26 mouse cellular contexts compared by ENCODE assay signal in the genomic region with DNA sequence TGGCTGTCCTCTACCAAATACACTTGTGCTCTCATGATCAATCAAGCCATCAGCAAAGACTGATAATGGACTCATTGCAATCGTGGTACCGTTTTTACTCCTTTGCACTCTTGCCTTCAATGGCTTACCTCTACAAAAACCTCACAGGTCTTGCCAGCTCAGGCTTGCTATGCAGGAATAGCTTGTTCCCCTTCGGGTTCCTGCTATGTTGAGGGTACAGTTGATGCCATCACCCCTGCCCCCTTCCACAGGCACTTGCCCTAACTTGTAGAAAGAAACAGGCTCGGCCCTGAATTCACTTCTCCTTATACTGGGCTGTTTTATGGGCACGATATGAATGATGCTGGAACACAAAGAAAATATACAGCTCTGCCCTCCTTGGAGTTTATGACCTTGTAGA. TPM values are rescaled to one million over a fixed set of nuclear protein-coding genes. Genes with fewer than 3 reads are reported as not detected.
"Had no signal": no experiment of that assay in that cellular context is flagged by ENCODE, and none has a peak within 500 bp of the region (broad histone marks: within the 10 kb centered on the region; RNA-seq: fewer than 3 reads in every experiment).

No protein-coding gene starts in this region.

- H3K27me3 ChIP-seq: heart, embryonic 13.5 days; heart, embryonic 15.5 days; hindbrain, embryonic 13.5 days; hindbrain, embryonic 15.5 days; kidney, embryonic 15.5 days; limb, embryonic 12.5 days had no signal

- H3K27ac ChIP-seq: gastrocnemius, adult 2 months; heart, embryonic 13.5 days; heart, embryonic 15.5 days; hindbrain, embryonic 13.5 days; hindbrain, embryonic 15.5 days; hindbrain, postnatal 0 days; kidney, embryonic 15.5 days; kidney, postnatal 0 days; limb, embryonic 10.5 days; limb, embryonic 12.5 days had no signal

- H3K9ac ChIP-seq: heart, embryonic 13.5 days; heart, embryonic 15.5 days; hindbrain, embryonic 13.5 days; hindbrain, embryonic 15.5 days; kidney, embryonic 15.5 days; limb, embryonic 12.5 days had no signal

- DNase-seq: gastrocnemius, adult 2 months; gastrocnemius, postnatal 10 days; gastrocnemius, postnatal 25 days; heart, adult 18-20 months; heart, postnatal 14 days; heart, postnatal 36 days; kidney, adult 11 months; kidney, adult 2 months; kidney, adult 9 months; kidney, postnatal 14 days; kidney, postnatal 36 days; layer of hippocampus, adult 9-11 months; layer of hippocampus, postnatal 36 days had no signal

- H3K9me3 ChIP-seq: heart, embryonic 13.5 days; heart, embryonic 15.5 days; hindbrain, embryonic 13.5 days; hindbrain, embryonic 15.5 days; kidney, embryonic 15.5 days; limb, embryonic 10.5 days had no signal

- H3K4me3 ChIP-seq: gastrocnemius, adult 2 months; heart, embryonic 13.5 days; heart, embryonic 15.5 days; hindbrain, embryonic 13.5 days; hindbrain, embryonic 15.5 days; kidney, embryonic 15.5 days; limb, embryonic 10.5 days; limb, embryonic 12.5 days had no signal

- H3K4me2 ChIP-seq: heart, embryonic 11.5 days; heart, embryonic 13.5 days; heart, embryonic 15.5 days; hindbrain, embryonic 13.5 days; hindbrain, embryonic 15.5 days; kidney, embryonic 15.5 days; limb, embryonic 12.5 days had no signal

- H3K4me1 ChIP-seq: heart, embryonic 13.5 days; heart, embryonic 15.5 days; hindbrain, embryonic 13.5 days; hindbrain, embryonic 15.5 days; kidney, embryonic 15.5 days; limb, embryonic 10.5 days; limb, embryonic 12.5 days had no signal

- H3K36me3 ChIP-seq: heart, embryonic 13.5 days; heart, embryonic 15.5 days; hindbrain, embryonic 13.5 days; hindbrain, embryonic 15.5 days; kidney, embryonic 15.5 days; limb, embryonic 10.5 days; limb, embryonic 12.5 days had no signal

- ATAC-seq: forebrain, embryonic 16.5 days; hindbrain, postnatal 0 days; intestine, embryonic 16.5 days had no signal

RNA-seq across cellular contexts. Expression of gene Alk, which starts 41.7 kb away (rescaled TPM):
- total RNA-seq: gastrocnemius, adult 2 months; heart, adult 18-20 months; heart, postnatal 36 days; hematopoietic stem cell, adult 5-6 weeks had no signal
